Mouse (Mus musculus) stomach, postnatal 0 days (tissue): ENCODE results near the gene S100b. TPM values are rescaled to one million over a fixed set of nuclear protein-coding genes. Genes with fewer than 3 reads are reported as not detected.

Experiments used
- ATAC-seq: fragments of 200-750 bp; cut with Nextera tagmentation; 2 replicates; pipeline ENCODE4 v1.8.0; 2017; ENCODE audit not compliant: low FRiP score, low TSS enrichment
- DNase-seq: peaks from one replicate; pipeline ENCODE4 v3.0.0-alpha.2; 2016; ENCODE audit warnings: low spot score
- H3K27ac ChIP-seq: fragments of 300-500 bp; sonication (generic); replicated peaks from 2 replicates; pipeline ENCODE4 v1.5.1; 2014; ENCODE audit warnings: mild to moderate bottlenecking, control low read depth
- H3K27me3 ChIP-seq: fragments of 300-500 bp; sonication (generic); 2 replicates; pipeline ENCODE4 v1.6.1; 2014; ENCODE audit warnings: low read length; ENCODE audit not compliant: control insufficient read depth, insufficient read depth
- H3K36me3 ChIP-seq: fragments of 300-500 bp; sonication (generic); 2 replicates; pipeline ENCODE4 v1.6.1; 2014; ENCODE audit warnings: low read length, mixed read lengths; ENCODE audit not compliant: control insufficient read depth, insufficient read depth
- H3K4me1 ChIP-seq: fragments of 300-500 bp; sonication (generic); replicated peaks from 2 replicates; pipeline ENCODE4 v1.6.1; 2014; ENCODE audit warnings: antibody characterized with exemption; ENCODE audit not compliant: control insufficient read depth, insufficient read depth
- H3K4me2 ChIP-seq: fragments of 300-500 bp; sonication (generic); replicated peaks from 2 replicates; pipeline ENCODE4 v1.6.1; 2014; ENCODE audit warnings: low read depth, mild to moderate bottlenecking, control low read depth, moderate library complexity
- H3K4me3 ChIP-seq: fragments of 300-500 bp; sonication (generic); 2 replicates; pipeline ENCODE4 v1.5.1; 2014; ENCODE audit warnings: low read depth, low read length, control low read depth
- H3K9ac ChIP-seq: fragments of 300-500 bp; sonication (generic); 2 replicates; pipeline ENCODE4 v1.6.1; 2014; ENCODE audit warnings: mild to moderate bottlenecking, low read length, control low read depth, mixed read lengths
- H3K9me3 ChIP-seq: fragments of 300-500 bp; sonication (generic); 2 replicates; pipeline ENCODE4 v1.6.1; 2016; ENCODE audit warnings: low read length; ENCODE audit not compliant: control insufficient read depth
- CTCF ChIP-seq: IDR thresholded peaks from 2 replicates; pipeline ENCODE4 v1.5.1; 2016; ENCODE audit warnings: antibody characterized with exemption, low read depth, mild to moderate bottlenecking, moderate library complexity
- EP300 ChIP-seq: optimal IDR thresholded peaks from 2 replicates; pipeline ENCODE3; 2016; ENCODE audit warnings: antibody characterized with exemption
- WGBS: fragments of 180-500 bp; shearing (Covaris S2); extraction: QIAGEN DNeasy Blood & Tissue Kit; methylation state at CpG from one replicate; pipeline ENCODE4 v1.1.7; 2014; 5-methylcytosine and 5-hydroxymethylcytosine counted together
- polyA plus RNA-seq: library from polyadenylated mRNA; unstranded; fragments of >200 nt; fragmentation: Nextera tagmentation; extraction: Ambion mirVana; gene quantifications from 2 replicates; pipeline ENCODE4 v1.2.1, GENCODE M21; 2015

S100b gene
- polyA plus RNA-seq, 1 experiment from 2014 or later: 2.1 TPM

GRCm38 (mm10) chr10:76255617-76256016 is 2.0 kb downstream of the S100b start:
- Histone ChIP-seq H3K4me2 (no peak overlapping the region), H3K9me3 (no peaks in the 10 kb centered on the region), H3K9ac (no peak overlapping the region), H3K4me1 (0 out of 2 replicates have a peak, but pooled peaks cover 2% of the 10 kb centered on the region), H3K27me3 (no peaks in the 10 kb centered on the region), H3K36me3 (no peaks in the 10 kb centered on the region), H3K27ac (no peak overlapping the region), H3K4me3 (no peak overlapping the region)
- DNase-seq (no peak), ATAC-seq (no peak)
- TF ChIP-seq EP300 (no peak), CTCF (no peak)
- WGBS: 62% methylated on average over 6 of the region's 6 CpGs

- no peaks in the 10 kb centered on the region for H3K9me3 ChIP-seq
- no peaks in the 10 kb centered on the region for H3K27me3 ChIP-seq
- no peak for TF ChIP-seq EP300
- no peak for TF ChIP-seq CTCF
- H3K27ac ChIP-seq: no peak overlapping the region
- 0 out of 2 replicates have a peak, but pooled peaks cover 2% of the 10 kb centered on the region for H3K4me1 ChIP-seq
- ATAC-seq: no peak
- no peak for DNase-seq
- H3K9ac ChIP-seq: no peak overlapping the region
- no peak overlapping the region for H3K4me3 ChIP-seq
- no peak overlapping the region for H3K4me2 ChIP-seq
- WGBS: 85% methylated on average over 7 of the region's 7 CpGs
- H3K36me3 ChIP-seq: no peaks in the 10 kb centered on the region
Observed at GRCm38 (mm10) chr10:76257231-76257630, 3.6 kb downstream of the S100b start.

GRCm38 (mm10) chr10:76257719-76258390 is 4.2 kb downstream of the S100b start:
- H3K4me3 ChIP-seq: no peak overlapping the region
- 0 out of 2 replicates have a peak, but pooled peaks cover 2% of the 10 kb centered on the region for H3K4me1 ChIP-seq
- no peak overlapping the region for H3K4me2 ChIP-seq
- DNase-seq (peak; percentile 77), ATAC-seq (peak; percentile 68)
- H3K9ac ChIP-seq: no peak overlapping the region
- no peaks in the 10 kb centered on the region for H3K9me3 ChIP-seq
- no peak for TF ChIP-seq EP300
- no peak for TF ChIP-seq CTCF
- WGBS: 58% methylated on average over 12 of the region's 12 CpGs
- peak overlapping the region; percentile 24; the same call in 1 of the 2 replicates for H3K27ac ChIP-seq
- no peaks in the 10 kb centered on the region for H3K36me3 ChIP-seq
- H3K27me3 ChIP-seq: no peaks in the 10 kb centered on the region

GRCm38 (mm10) chr10:76259566-76260232 is 6.0 kb downstream of the S100b start:
- DNase-seq (no peak), ATAC-seq (no peak)
- H3K27me3 ChIP-seq: no peaks in the 10 kb centered on the region
- no peak overlapping the region for H3K27ac ChIP-seq
- no peak overlapping the region for H3K9ac ChIP-seq
- no peak overlapping the region for H3K4me2 ChIP-seq
- no peaks in the 10 kb centered on the region for H3K36me3 ChIP-seq
- 75% methylated on average over 18 of the region's 18 CpGs for WGBS
- H3K9me3 ChIP-seq: no peaks in the 10 kb centered on the region
- H3K4me3 ChIP-seq: no peak overlapping the region
- TF ChIP-seq CTCF: no peak
- TF ChIP-seq EP300: no peak
- H3K4me1 ChIP-seq: no peaks in the 10 kb centered on the region

GRCm38 (mm10) chr10:76260358-76261059 is 6.9 kb downstream of the S100b start:
- peaks cover 7% of the 10 kb centered on the region for H3K36me3 ChIP-seq
- no peaks in the 10 kb centered on the region for H3K4me1 ChIP-seq
- DNase-seq (no peak), ATAC-seq (no peak)
- no peak overlapping the region for H3K27ac ChIP-seq
- no peaks in the 10 kb centered on the region for H3K9me3 ChIP-seq
- H3K4me2 ChIP-seq: no peak overlapping the region
- H3K9ac ChIP-seq: no peak overlapping the region
- 41% methylated on average over 11 of the region's 11 CpGs for WGBS
- TF ChIP-seq EP300 (no peak), CTCF (peak; percentile 68)
- H3K4me3 ChIP-seq: no peak overlapping the region
- no peaks in the 10 kb centered on the region for H3K27me3 ChIP-seq

GRCm38 (mm10) chr10:76261447-76261846 is 7.8 kb downstream of the S100b start:
- no peak overlapping the region for H3K4me3 ChIP-seq
- ATAC-seq (peak; percentile 88), DNase-seq (peak; percentile 46)
- TF ChIP-seq CTCF: no peak
- no peak overlapping the region for H3K27ac ChIP-seq
- H3K9me3 ChIP-seq: no peaks in the 10 kb centered on the region
- no peak overlapping the region for H3K9ac ChIP-seq
- no peak overlapping the region for H3K4me2 ChIP-seq
- WGBS: 50% methylated on average over 3 of the region's 3 CpGs
- no peaks in the 10 kb centered on the region for H3K4me1 ChIP-seq
- H3K36me3 ChIP-seq: peaks cover 14% of the 10 kb centered on the region
- no peaks in the 10 kb centered on the region for H3K27me3 ChIP-seq
